Mouse (Mus musculus): Measurements from ENCODE around the gene 4931406C07Rik. TPM values are rescaled to one million over a fixed set of nuclear protein-coding genes. Genes with fewer than 3 reads are reported as not detected.

The 4931406C07Rik gene
- polyA plus RNA-seq, 1 experiment, result 5.4 TPM

DNA sequence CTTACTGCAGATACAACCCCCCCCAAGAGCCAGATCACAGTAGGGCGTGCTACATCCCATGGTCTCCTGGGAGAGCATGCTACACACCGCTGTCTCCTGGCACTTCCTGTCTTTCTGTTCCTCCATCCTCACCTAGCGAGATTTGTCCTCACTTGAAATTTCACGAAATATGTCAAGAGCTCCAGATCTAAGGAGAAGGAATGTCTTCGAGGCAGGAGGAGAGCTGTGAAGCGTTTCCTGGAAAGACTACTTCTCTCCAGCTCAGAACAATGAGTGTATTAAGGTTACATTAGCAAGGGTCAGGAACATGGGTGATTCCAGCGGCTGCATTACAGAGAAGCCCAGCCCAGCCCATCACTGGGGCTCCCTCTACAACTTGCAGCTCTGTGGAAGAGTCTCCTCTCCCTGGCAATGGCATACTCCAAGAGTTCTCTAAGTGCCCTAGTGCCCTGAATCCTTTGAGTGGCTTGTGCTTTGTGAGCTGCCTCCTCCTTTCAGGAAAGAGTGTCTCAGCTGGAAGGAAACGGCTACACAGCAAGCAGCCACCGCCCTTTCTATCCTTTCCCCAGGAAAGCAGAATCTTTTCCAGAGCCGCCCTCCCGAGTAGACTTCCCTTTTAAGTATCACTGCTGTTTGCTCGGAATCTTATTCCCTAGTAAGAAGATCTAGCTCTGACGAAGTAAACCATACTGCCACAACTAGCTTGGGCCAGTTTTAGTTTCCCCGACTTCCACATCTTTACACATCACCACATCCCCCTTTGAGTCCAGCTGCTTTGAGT, 68.5 kb downstream of the 4931406C07Rik start:
- Histone ChIP-seq H3K27me3 (ENCODE audit: control insufficient read depth, insufficient read depth, low read length) (no peaks in the 10 kb centered on the region; the same call in 1 of the 2 replicates), H3K4me1 (replicated peaks; ENCODE audit: control insufficient read depth, insufficient read depth, low read length) (no peaks in the 10 kb centered on the region), H3K36me3 (ENCODE audit: control insufficient read depth, insufficient read depth, low read length) (no peaks in the 10 kb centered on the region), H3K4me3 (ENCODE audit: control insufficient read depth, insufficient read depth, low read length) (no peak overlapping the region), H3K27ac (ENCODE audit: control insufficient read depth, insufficient read depth, low read length) (no peak overlapping the region)
- no peak for DNase-seq
- WGBS, result 70% methylated on average over 14 of the region's 14 CpGs
- TF ChIP-seq CTCF (IDR thresholded peaks at IDR 0.05; ENCODE audit: borderline replicate concordance, control insufficient read depth, extremely low read depth, insufficient read depth, low read length, poor library complexity) (no peak), POLR2A (IDR thresholded peaks at IDR 0.05; ENCODE audit: control insufficient read depth, extremely low read depth, insufficient read depth, low read length, poor library complexity) (no peak)

- Histone ChIP-seq H3K27me3 (ENCODE audit: control insufficient read depth, insufficient read depth, low read length) (no peaks in the 10 kb centered on the region; the same call in 1 of the 2 replicates), H3K4me3 (ENCODE audit: control insufficient read depth, insufficient read depth, low read length) (no peak overlapping the region), H3K36me3 (ENCODE audit: control insufficient read depth, insufficient read depth, low read length) (no peaks in the 10 kb centered on the region), H3K27ac (ENCODE audit: control insufficient read depth, insufficient read depth, low read length) (no peak overlapping the region), H3K4me1 (replicated peaks; ENCODE audit: control insufficient read depth, insufficient read depth, low read length) (no peaks in the 10 kb centered on the region)
- no peak for DNase-seq
- WGBS, result 89% methylated on average over 3 of the region's 3 CpGs
- TF ChIP-seq CTCF (IDR thresholded peaks at IDR 0.05; ENCODE audit: borderline replicate concordance, control insufficient read depth, extremely low read depth, insufficient read depth, low read length, poor library complexity) (no peak), POLR2A (IDR thresholded peaks at IDR 0.05; ENCODE audit: control insufficient read depth, extremely low read depth, insufficient read depth, low read length, poor library complexity) (no peak)
These were observed 70.3 kb downstream of the 4931406C07Rik start for GRCm38 (mm10) chr9:15235986-15236385.

- WGBS, result 96% methylated on average over 1 of the region's 1 CpGs
- Histone ChIP-seq H3K36me3 (ENCODE audit: control insufficient read depth, insufficient read depth, low read length) (no peaks in the 10 kb centered on the region), H3K27ac (ENCODE audit: control insufficient read depth, insufficient read depth, low read length) (no peak overlapping the region), H3K27me3 (ENCODE audit: control insufficient read depth, insufficient read depth, low read length) (no peaks in the 10 kb centered on the region), H3K4me1 (replicated peaks; ENCODE audit: control insufficient read depth, insufficient read depth, low read length) (no peaks in the 10 kb centered on the region), H3K4me3 (ENCODE audit: control insufficient read depth, insufficient read depth, low read length) (no peak overlapping the region)
- no peak for DNase-seq
- no peak for TF ChIP-seq POLR2A (IDR thresholded peaks at IDR 0.05; ENCODE audit: control insufficient read depth, extremely low read depth, insufficient read depth, low read length, poor library complexity)
- no peak for TF ChIP-seq CTCF (IDR thresholded peaks at IDR 0.05; ENCODE audit: borderline replicate concordance, control insufficient read depth, extremely low read depth, insufficient read depth, low read length, poor library complexity)
These were observed 72.6 kb downstream of the 4931406C07Rik start for GRCm38 (mm10) chr9:15233604-15234003.

Other genes with a start within 250 kb of the 4931406C07Rik start
- gene Hephl1, start 194.3 kb downstream of the 4931406C07Rik start, polyA plus RNA-seq (2012; rRNA removed), result 0.05 and 0.09 TPM in 2 replicates
- gene Vstm5, start 67.4 kb downstream of the 4931406C07Rik start, polyA plus RNA-seq (2012; rRNA removed), result 0.31 and 0.51 TPM in 2 replicates
- gene Med17, start 26.5 kb downstream of the 4931406C07Rik start, polyA plus RNA-seq (2012; rRNA removed), result 50.7 and 58.8 TPM in 2 replicates
- 45.7 and 48.9 TPM in 2 replicates for gene Taf1d, start 234 bp downstream of the 4931406C07Rik start, polyA plus RNA-seq (2012; rRNA removed)
- gene Cep295, start 51.3 kb upstream of the 4931406C07Rik start, polyA plus RNA-seq (2012; rRNA removed), result 11.7 and 13.1 TPM in 2 replicates
- 8.8 and 9.6 TPM in 2 replicates for gene Smco4, start 187.0 kb upstream of the 4931406C07Rik start, polyA plus RNA-seq (2012; rRNA removed)